Mouse (Mus musculus): Measurements from ENCODE around the gene Lctl. TPM values are rescaled to one million over a fixed set of nuclear protein-coding genes. Genes with fewer than 3 reads are reported as not detected.

The Lctl gene
- total RNA-seq (2023): not detected

DNA sequence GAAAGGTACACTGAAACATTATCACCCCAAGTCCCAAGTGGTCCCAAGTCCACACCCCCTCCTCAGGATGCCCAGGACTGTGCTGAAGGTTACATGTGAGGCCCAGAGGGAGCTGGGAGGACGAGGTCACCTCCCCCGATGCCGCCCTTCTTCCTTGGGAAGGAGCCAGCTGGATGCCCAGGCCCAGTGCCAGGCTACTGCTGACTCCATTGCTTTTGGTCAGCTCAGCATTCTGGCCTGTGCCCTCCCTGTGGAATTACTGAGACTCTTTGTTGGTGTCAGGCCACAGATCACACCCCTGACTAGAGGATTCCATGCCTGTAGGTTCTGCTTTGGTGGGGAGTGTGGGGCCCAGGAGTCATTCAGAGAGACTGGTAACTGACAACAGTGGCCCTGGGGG lies at the start of gene Lctl:
Gene Lctl (plus strand): TSS at position 272 of the 400 bp plus-strand sequence.

DNA sequence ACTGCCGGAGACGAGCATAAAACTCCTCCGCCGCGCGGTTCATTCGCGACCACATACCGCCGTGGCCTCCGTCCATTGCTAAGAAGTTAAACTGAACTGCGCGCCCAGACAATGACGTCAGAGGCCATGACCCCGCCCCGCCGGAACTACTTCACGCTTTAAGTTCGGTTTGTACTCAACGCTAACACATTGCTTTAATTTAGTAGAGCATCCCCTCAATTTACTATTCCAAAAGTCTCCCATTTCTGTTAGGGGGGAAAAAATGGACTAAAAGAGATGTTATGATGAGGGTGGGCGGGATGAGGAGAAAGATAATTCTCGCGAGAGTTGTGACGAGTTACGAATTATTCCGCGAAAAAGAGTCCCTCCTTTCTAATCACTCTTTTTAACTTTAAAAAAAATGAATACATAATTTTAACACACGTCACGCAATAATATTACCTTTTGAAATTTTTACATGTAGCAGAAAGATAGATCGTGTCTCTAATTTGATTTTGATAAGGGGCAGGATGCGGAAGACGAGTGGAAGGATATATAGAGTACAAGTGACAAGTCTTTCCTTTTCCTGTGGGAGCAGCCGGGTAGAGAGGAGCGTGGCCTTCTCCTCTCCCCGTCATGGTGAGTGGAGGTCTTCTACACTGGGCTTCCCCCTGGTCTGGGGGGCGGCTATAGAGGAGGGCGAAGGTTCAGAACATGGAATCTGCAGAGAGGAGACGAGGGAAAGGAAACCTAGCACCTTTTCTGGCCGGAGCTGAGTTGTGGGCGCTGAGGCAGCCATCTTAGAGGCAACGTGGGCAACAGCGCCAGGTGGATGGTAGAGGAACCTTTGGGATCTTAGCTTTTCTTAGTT lies 56.1 kb downstream of the Lctl start, which contains the start of the genes Zwilch and Rpl4:
Gene Zwilch (minus strand): TSS at position 289 of the 850 bp plus-strand sequence.
Gene Rpl4 (plus strand): TSS at position 560 of the 850 bp plus-strand sequence.

GRCm38 (mm10) chr9:64178974-64179646 lies 62.2 kb downstream of the Lctl start, which contains the start of gene Snapc5:
Gene Snapc5 (plus strand): TSS chr9:64179274.

Other genes with a start within 250 kb of the Lctl start
- gene Smad6, start 95.1 kb upstream of the Lctl start, total RNA-seq (2023): 0.44 TPM
- gene Zwilch, start 56.0 kb downstream of the Lctl start, total RNA-seq (2023): 3.4 TPM
- 2,248 TPM for gene Rpl4, start 56.2 kb downstream of the Lctl start, total RNA-seq (2023)
- 19.4 TPM for gene Snapc5, start 62.1 kb downstream of the Lctl start, total RNA-seq (2023)
- 0.94 TPM for gene Uchl4, start 118.1 kb downstream of the Lctl start, total RNA-seq (2023)
- gene Map2k1, start 136.5 kb downstream of the Lctl start, total RNA-seq (2023): 54.1 TPM
- 16.9 TPM for gene Tipin, start 164.4 kb downstream of the Lctl start, total RNA-seq (2023)
- gene Dis3l, start 224.1 kb downstream of the Lctl start, total RNA-seq (2023): 17.9 TPM